Mouse (Mus musculus) testis, adult 2 months (tissue): ENCODE measurements around the gene Atg7. TPM values are rescaled to one million over a fixed set of nuclear protein-coding genes. Genes with fewer than 3 reads are reported as not detected.

Experiments used
- H3K27ac ChIP-seq: fragments of 200-500 bp; 2 replicates; pipeline ENCODE4 v1.5.1; 2012; ENCODE audit warnings: low read depth, low read length; ENCODE audit not compliant: control insufficient read depth, insufficient read depth
- H3K27me3 ChIP-seq: fragments of 200-500 bp; 2 replicates; pipeline ENCODE4 v1.6.1; 2012; ENCODE audit warnings: mild to moderate bottlenecking, low read length, moderate library complexity; ENCODE audit not compliant: control insufficient read depth, insufficient read depth
- H3K36me3 ChIP-seq: fragments of 200-500 bp; 2 replicates; pipeline ENCODE4 v1.6.1; 2012; ENCODE audit warnings: mild to moderate bottlenecking, low read length; ENCODE audit not compliant: control insufficient read depth, insufficient read depth
- H3K4me1 ChIP-seq: fragments of 200-500 bp; 2 replicates; pipeline ENCODE4 v1.6.1; 2012; ENCODE audit warnings: low read length; ENCODE audit not compliant: control insufficient read depth, insufficient read depth
- H3K4me3 ChIP-seq: fragments of 200-500 bp; 2 replicates; pipeline ENCODE4 v1.5.1; 2012; ENCODE audit warnings: low read depth, mild to moderate bottlenecking, low read length, moderate library complexity, mixed read lengths; ENCODE audit not compliant: control insufficient read depth
- CTCF ChIP-seq: fragments of 200-500 bp; IDR thresholded peaks from 2 replicates; pipeline ENCODE4 v1.5.1; 2012; ENCODE audit warnings: low read depth, mild to moderate bottlenecking, inconsistent platforms, low read length, moderate library complexity; ENCODE audit not compliant: control insufficient read depth, insufficient read depth, insufficient replicate concordance
- POLR2A ChIP-seq: fragments of 200-500 bp; IDR thresholded peaks from 2 replicates; pipeline ENCODE4 v1.6.1; 2012; ENCODE audit warnings: low read depth, mild to moderate bottlenecking, inconsistent platforms, low read length, moderate library complexity; ENCODE audit not compliant: control insufficient read depth
- polyA plus RNA-seq: library from polyadenylated mRNA; depleted of rRNA; stranded (reverse); fragments of >200 nt; gene quantifications from 2 replicates; pipeline ENCODE4 v1.2.3, GENCODE M21; 2012

Atg7 gene
- polyA plus RNA-seq, 1 experiment, result 52.0 TPM

GRCm38 (mm10) chr6:114835344-114835743 is 192.4 kb downstream of the Atg7 start:
- Histone ChIP-seq H3K4me3 (no peak overlapping the region), H3K36me3 (no peaks in the 10 kb centered on the region), H3K27me3 (no peaks in the 10 kb centered on the region), H3K27ac (no peak overlapping the region), H3K4me1 (no peaks in the 10 kb centered on the region; the same call in 1 of the 2 replicates)
- no peak for TF ChIP-seq POLR2A
- TF ChIP-seq CTCF, result no peak

- no peaks in the 10 kb centered on the region for H3K27me3 ChIP-seq
- H3K4me1 ChIP-seq, result no peaks in the 10 kb centered on the region; the same call in 1 of the 2 replicates
- TF ChIP-seq CTCF (no peak), POLR2A (no peak)
- no peaks in the 10 kb centered on the region for H3K36me3 ChIP-seq
- H3K27ac ChIP-seq, result no peak overlapping the region
- no peak overlapping the region for H3K4me3 ChIP-seq
Observed at GRCm38 (mm10) chr6:114835752-114836151, 192.9 kb downstream of the Atg7 start.

GRCm38 (mm10) chr6:114836433-114836832 is 193.5 kb downstream of the Atg7 start:
- TF ChIP-seq POLR2A (no peak), CTCF (no peak)
- Histone ChIP-seq H3K4me3 (no peak overlapping the region), H3K27me3 (no peaks in the 10 kb centered on the region), H3K4me1 (no peaks in the 10 kb centered on the region; the same call in 1 of the 2 replicates), H3K36me3 (no peaks in the 10 kb centered on the region), H3K27ac (no peak overlapping the region)

GRCm38 (mm10) chr6:114838872-114839271 is 196.0 kb downstream of the Atg7 start:
- no peak overlapping the region for H3K4me3 ChIP-seq
- no peaks in the 10 kb centered on the region; the same call in 1 of the 2 replicates for H3K4me1 ChIP-seq
- TF ChIP-seq POLR2A (no peak), CTCF (no peak)
- H3K27me3 ChIP-seq, result no peaks in the 10 kb centered on the region
- no peak overlapping the region for H3K27ac ChIP-seq
- H3K36me3 ChIP-seq, result no peaks in the 10 kb centered on the region

GRCm38 (mm10) chr6:114840012-114840411 is 197.1 kb downstream of the Atg7 start:
- Histone ChIP-seq H3K27me3 (no peaks in the 10 kb centered on the region), H3K4me1 (no peaks in the 10 kb centered on the region), H3K36me3 (no peaks in the 10 kb centered on the region), H3K4me3 (no peak overlapping the region), H3K27ac (no peak overlapping the region)
- TF ChIP-seq POLR2A, result no peak
- no peak for TF ChIP-seq CTCF

GRCm38 (mm10) chr6:114842131-114842530 is 199.2 kb downstream of the Atg7 start:
- Histone ChIP-seq H3K27me3 (no peaks in the 10 kb centered on the region), H3K27ac (no peak overlapping the region), H3K36me3 (no peaks in the 10 kb centered on the region), H3K4me3 (no peak overlapping the region), H3K4me1 (no peaks in the 10 kb centered on the region)
- no peak for TF ChIP-seq CTCF
- TF ChIP-seq POLR2A, result no peak

GRCm38 (mm10) chr6:114842863-114843262 is 200.0 kb downstream of the Atg7 start:
- no peaks in the 10 kb centered on the region for H3K27me3 ChIP-seq
- H3K4me1 ChIP-seq, result no peaks in the 10 kb centered on the region
- no peak overlapping the region for H3K27ac ChIP-seq
- TF ChIP-seq CTCF (no peak), POLR2A (no peak)
- H3K36me3 ChIP-seq, result no peaks in the 10 kb centered on the region
- no peak overlapping the region for H3K4me3 ChIP-seq
